Mouse (Mus musculus) right cerebral cortex, adult 2 months (tissue): ENCODE measurements at regions not wholly inside any gene's neighbourhood (a gene's known extent, or its start where the extent isn't known, plus 50 kb on each side); places are given as distances from the start of the nearest gene placed in this dataset.

ENCODE experiments used
- DNase-seq, 2 experiments: peaks; one replicate each; pipeline ENCODE4 v3.0.0; 2021 to 2022; ENCODE audit warnings: low spot score in 2 of 2

GRCm38 (mm10) chr3:61740088-61740487 lies 374.3 kb upstream of the B430305J03Rik start:
- DNase-seq: peak in 1 of 2 experiments; percentile 9

GRCm38 (mm10) chr3:61738528-61738927 lies 372.8 kb upstream of the B430305J03Rik start:
- peak; percentile 7 to 26 for DNase-seq

DNA sequence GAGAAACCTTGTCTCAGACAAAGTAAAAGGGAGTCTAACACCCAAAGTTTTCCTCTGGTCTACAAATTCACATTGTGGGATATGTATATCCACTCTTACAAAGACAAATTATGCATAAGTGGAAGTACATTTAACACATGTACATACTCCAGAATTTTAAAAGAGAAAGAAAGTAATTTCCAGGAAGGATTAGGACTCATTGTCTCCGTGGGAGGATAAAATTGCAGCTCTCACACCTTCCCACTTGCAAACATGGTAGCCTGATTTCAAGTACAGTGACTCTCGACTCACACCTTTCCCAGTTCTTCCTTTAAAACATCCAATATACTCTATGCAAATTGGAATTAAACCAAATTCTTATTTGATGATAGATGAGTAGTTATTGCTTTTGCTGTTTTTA lies 351.0 kb upstream of the B430305J03Rik start:
- DNase-seq: peak in 1 of 2 experiments; percentile 17

DNA sequence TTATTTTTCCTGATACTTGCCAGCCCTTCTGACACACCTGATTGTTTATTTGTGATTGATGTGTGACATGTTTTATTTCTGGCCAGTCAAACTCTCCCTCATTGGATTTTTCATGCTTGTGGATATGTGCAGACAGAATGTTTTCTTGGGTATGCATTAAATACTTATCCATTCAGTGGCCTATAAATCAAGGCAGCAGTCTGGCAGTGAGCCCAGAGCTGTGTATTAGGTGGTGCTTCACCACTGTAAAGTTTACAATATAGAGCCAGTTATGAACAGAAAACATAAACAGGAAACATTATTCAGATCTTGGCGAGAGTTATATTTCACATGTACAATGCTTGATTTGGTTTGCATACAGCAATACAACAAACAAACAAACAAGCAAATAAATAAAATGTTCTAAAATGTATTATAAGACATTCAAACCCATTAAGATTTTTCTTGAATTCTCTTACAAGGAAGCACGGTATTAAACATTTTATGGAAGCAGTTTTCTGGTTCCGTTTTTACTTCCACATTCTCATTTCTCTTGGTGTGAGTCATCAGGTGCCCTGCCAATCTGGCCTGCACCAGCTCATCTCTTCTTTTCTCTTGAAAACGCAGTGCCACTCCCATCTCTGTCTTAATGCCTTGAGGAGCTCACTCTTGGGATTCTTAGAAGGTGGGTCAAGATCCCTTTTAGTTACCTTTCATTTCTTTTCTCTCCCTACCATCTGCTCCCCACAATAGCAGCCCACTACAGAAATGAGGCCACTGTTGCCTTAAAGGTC lies 322.4 kb upstream of the B430305J03Rik start:
- peak in 1 of 2 experiments; percentile 11 for DNase-seq

GRCm38 (mm10) chr3:61670874-61671273 lies 305.1 kb upstream of the B430305J03Rik start:
- DNase-seq: no peak

GRCm38 (mm10) chr3:61656143-61656542 lies 290.4 kb upstream of the B430305J03Rik start:
- DNase-seq: no peak

DNA sequence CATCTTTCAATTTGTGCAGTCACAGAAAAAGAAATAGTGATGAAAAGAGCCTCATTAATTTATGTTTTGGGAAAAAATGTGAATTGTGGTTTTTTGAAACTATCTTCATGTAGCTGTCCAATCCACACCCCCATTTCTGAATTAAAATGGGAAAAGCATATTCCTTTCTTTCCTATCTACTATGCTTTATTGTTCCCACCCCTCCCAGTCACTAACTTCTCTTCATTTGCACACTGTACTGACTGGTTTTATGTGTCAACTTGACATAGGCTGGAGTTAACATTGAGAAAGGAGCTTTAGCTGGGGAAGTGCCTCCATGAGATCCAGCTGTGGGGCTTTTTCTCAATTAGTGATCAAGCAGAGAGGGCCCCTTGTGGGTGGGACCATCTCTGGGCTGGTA lies 262.8 kb upstream of the B430305J03Rik start:
- no peak for DNase-seq

GRCm38 (mm10) chr3:61628099-61628498 lies 262.3 kb upstream of the B430305J03Rik start:
- no peak for DNase-seq

DNA sequence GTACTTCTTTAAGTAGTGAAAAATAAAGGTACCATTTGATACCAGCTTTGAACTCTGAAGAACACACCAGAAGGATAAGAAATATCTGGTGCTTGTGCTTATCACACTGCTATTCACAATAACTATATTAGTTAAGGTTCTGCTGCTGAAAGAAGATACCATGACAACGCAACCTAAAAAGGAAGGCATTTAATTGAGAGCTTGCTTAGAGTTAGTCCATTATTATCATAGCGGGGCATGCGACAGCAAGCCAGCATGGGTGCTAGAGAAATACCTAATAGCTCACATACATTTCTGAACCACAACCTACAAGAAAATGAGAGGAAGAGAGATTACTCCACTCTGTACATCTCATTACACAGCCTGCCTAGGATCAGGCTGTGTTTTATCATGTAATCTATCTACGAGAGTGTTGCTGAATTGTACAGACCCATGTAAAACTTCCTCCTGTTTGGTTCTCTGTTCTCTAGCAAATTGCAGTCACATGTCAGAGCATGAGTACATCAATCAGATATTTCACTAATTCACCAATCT lies 258.3 kb upstream of the B430305J03Rik start:
- no peak for DNase-seq

DNA sequence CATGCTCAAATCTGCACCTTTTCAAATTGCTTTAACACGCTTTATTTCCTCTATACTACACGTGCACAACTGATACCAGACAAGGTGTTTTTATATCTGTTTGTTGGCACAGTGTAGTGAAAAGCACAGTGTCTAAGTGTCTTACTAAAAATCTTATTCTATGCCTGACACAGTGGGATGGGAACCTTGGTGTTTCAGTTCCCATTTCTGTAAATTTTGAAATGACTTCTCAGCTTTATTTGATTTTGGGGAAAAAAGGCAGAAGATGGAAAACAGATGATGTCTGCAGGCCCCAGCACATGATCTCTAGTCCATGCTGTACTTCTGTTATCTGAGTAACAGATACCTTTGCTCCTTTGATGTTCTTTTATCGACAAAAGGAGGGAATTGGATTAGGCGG lies 239.7 kb upstream of the B430305J03Rik start:
- no peak for DNase-seq

DNA sequence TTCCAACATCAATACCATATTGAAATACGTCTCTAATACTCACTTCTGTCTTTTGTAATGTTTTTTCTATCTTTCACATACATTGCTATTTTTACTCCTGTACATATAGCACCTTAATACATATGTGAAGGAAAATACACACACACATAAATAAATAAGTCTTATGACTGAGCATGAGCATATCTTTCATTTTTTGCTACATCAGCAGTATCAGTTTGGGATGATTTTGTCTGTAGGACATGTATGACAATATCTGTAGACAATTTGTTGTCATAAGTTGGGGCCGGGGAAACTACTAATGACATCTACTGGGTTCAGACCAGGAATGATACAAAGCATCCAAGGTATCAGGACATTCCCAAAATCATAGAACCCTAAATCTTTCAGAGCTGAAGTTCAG lies 237.1 kb upstream of the B430305J03Rik start:
- DNase-seq: no peak

- DNase-seq: no peak
These were observed 229.8 kb upstream of the B430305J03Rik start for GRCm38 (mm10) chr3:61595574-61595973.

- no peak for DNase-seq
These were observed 226.6 kb upstream of the B430305J03Rik start for GRCm38 (mm10) chr3:61592342-61592741.

DNA sequence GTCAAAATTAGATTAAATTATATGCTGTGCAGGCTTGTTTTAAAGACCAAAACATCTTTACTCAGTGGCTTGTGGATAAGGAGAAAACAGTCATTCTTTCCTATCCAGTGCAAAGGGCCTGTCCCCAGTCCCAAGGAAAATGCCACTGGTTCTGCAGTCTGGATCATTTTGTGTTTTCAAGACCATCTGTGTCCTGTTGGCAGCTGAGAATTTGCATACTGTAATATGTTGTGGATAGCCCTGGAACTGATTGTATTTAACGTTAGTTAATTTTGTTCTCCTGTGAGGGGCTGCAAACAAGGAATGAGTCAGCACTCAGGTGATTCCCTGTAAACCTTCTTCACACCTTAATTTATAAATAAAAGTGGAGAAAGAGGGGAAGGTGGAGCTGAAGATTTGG lies 217.9 kb upstream of the B430305J03Rik start:
- no peak for DNase-seq

DNA sequence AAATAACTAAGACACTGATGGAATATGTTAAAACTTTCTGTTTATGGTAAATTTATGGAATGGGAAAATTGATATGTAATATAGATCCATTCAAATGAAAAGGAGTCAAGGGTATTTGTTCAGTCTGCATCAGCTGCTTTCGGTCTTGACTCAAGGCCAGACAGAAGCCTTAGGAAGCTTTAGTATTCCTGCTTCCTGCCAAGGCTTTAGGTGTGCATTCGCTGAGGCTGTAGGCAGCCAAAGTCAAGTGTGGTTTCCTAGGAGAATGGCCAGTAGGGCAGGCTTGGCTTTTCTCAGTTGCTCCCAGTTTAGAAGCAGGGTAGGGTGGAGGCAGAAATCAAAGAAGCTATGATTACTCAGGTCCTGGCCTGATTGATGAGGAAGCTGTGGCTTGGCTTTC lies 217.2 kb upstream of the B430305J03Rik start:
- no peak for DNase-seq

GRCm38 (mm10) chr3:61580252-61580651 lies 214.5 kb upstream of the B430305J03Rik start:
- DNase-seq: no peak

GRCm38 (mm10) chr3:61537113-61537512 lies 171.4 kb upstream of the B430305J03Rik start:
- no peak for DNase-seq

- DNase-seq: peak in 1 of 2 experiments; percentile 18
These were observed 170.0 kb upstream of the B430305J03Rik start for GRCm38 (mm10) chr3:61535751-61536150.

DNA sequence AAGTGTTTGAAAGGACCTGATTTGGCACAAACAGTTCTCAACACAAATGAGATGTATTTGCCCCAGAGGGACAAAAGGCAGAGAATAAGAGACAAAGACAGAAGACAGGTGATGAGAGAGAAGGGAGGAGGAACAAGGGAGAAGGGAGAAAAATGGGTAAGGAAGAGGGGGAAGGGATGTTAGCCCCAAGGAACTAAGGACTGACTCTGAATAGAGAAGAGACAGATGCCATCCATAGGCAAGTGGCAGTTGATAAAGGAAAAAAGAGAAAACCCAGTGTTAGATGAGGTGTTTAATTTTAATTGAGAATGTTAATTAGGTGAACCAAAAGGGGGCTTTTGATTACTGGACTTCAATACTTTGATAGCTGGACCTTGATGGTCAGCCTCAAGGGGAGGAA lies 137.4 kb upstream of the B430305J03Rik start:
- DNase-seq: no peak

DNA sequence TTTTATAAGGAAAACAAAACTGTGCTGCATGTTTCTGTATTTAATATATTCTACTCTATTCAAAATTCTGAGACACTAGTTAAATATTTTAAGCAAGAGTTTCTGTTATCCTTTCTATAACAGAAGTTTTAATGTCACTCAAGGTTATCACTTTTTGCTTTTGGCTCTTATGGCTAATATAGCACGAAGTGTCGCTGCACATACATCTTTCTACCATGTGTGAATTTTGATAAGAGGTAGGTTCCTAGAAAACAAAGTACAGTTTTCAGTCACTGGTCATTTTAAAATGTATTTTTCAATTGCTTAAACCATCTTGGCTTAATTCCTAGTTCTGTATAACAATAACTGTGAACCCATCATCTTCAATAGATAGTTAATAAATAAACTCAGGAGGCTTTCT lies 129.1 kb upstream of the B430305J03Rik start:
- no peak for DNase-seq

DNA sequence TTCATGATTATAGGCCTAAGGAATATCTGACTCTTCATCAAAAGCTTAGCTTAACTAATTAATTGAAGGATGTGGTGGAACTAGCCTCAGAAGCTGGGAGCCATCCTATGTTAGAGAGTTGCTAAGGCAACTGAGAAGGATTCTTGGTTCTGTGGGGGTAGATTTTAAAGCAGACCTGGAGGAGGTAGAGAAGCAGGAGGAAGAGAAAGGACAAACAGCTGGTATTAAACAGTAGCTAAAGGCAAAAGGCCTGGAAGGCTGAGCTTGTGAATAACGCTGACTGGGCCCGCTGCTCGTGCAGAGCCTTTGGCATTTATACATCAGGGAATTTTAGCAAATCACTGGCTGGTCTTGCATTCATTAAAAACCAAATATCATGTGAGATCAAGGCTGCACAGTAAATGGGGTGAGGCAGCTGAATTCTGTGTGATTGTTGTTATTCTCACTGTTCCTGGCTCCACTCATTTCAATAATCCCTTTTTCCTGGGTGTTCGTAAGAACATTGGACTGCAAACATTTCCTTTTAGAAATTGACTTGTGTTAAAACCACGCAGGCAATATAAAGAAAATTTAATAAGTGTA lies 121.1 kb upstream of the B430305J03Rik start:
- peak; percentile 30 to 37 for DNase-seq

DNA sequence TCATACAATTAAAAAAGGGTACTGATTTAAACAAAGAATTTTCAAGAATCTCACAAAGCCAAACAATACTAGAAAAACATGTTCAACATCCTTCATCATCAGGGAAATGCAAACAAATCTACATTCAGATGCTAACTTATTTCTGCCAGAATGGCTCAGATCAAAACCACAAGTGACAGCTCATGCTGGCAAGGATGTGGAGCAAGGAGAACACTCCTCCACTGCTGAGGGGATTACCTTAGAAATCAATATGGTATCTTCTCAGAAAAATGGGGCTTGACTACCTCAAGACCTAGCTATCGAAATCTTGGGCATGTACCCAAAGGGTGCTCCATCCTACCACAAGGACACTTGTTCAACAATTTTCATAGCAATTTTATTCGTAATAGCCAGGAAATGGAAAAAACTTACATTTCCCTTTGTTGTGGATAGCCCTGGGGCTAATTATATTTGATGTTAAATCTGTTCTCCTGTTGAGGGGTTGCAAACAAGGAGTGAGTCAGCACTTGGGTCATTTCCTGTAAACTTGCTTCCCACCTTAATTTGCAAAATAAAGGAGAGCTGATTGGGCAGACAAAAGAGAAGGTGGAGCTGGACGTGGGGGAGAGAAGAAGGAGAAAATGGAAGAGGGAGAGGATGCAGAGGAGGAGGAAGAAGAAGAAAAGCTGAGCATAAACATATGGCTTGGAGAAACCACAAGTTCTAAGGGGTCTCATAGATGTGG lies 113.3 kb upstream of the B430305J03Rik start:
- DNase-seq: no peak
